Comparison of ENCODE assay signal across 9 mouse cellular contexts in the genomic region with DNA sequence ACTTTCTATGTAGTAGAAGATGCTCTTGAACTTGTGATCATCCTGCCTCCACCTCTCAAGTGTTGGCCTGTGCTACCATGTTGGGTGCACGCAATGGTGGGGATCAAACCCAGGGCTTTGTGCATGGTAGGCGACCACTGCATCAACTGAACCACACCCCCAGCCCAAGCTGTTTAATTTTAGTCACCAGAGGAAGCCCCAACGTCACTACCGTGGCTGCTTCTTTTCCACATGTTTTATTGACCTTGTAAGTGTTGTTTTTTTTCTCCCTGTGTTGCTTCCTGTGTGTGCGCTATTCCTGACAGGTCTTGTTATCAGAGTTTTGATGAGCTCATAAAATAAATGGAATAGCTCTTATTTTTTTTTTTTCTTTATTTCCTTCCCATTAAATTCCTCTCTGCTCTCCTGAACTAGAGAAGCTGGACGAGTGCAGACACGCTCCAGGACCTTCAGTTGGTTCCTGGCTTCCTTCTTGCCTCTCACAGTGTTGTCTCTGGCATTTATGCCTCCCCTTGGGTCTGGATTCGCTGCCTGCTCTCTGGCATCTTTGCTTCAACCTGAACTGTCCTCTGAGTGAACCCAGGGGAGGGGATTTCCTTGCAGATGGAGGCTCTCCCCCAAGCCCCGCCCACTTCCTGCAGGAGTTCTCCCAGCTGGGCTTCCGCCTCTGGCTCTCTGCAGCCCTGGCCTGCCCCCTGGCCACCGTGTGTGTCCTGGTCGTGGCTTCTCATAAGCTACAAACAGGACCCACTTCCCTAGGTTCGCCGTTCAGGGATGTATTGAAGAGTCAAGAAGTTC.
DNase-seq lines count a peak whose midpoint lies in the region; ATAC-seq and TF ChIP-seq lines count a peak whose summit lies in the region.
"Had no signal": no experiment of that assay in that cellular context is flagged by ENCODE, and none has a peak within 500 bp of the region (broad histone marks: within the 10 kb centered on the region; RNA-seq: fewer than 3 reads in every experiment).

No protein-coding gene starts in this region.

- H3K9ac ChIP-seq in intestine, postnatal 0 days (ENCODE audit: low read depth, low read length): no peak overlapping the region
- no peak overlapping the region for H3K9ac ChIP-seq in lung, embryonic 14.5 days

- H3K4me3 ChIP-seq in intestine, postnatal 0 days (ENCODE audit: low read depth, low read length): no peak overlapping the region
- no peak overlapping the region for H3K4me3 ChIP-seq in lung, embryonic 14.5 days (ENCODE audit: low read depth, low read length)
- no peak overlapping the region for H3K4me3 ChIP-seq in spleen, adult 2 months (ENCODE audit: extremely low read depth, insufficient read depth, insufficient read length)
- no peak overlapping the region for H3K4me3 ChIP-seq in left cerebral cortex, adult 2 months
- H3K4me3 ChIP-seq: erythroblast, embryonic 14.5 days had no signal

- DNase-seq in CD4-positive, CD25-positive, alpha-beta regulatory T cell, adult 2 months (ENCODE audit: low read depth, low spot score): peak; percentile 81
- peak; percentile 83 for DNase-seq in ZHBTc4 (ENCODE audit: low read depth, low spot score)
- DNase-seq in gastrocnemius, postnatal 25 days: peak; percentile 76
- peak; percentile 90 for DNase-seq in lung, embryonic 14.5 days
- peak; percentile 30 to 78 for DNase-seq in spleen, adult 2 months (ENCODE audit: low read depth in 1 of 2, low spot score in 2 of 2)
- no peak for DNase-seq in right cerebral cortex, postnatal 36 days (ENCODE audit: low spot score in 2 of 2)
- DNase-seq in left cerebral cortex, adult 2 months (ENCODE audit: extremely low spot score in 1 of 2, low spot score in 2 of 2): no peak

- H3K36me3 ChIP-seq in intestine, postnatal 0 days (ENCODE audit: control insufficient read depth, insufficient read depth): no peaks in the 10 kb centered on the region
- H3K36me3 ChIP-seq in lung, embryonic 14.5 days (ENCODE audit: insufficient read depth): no peaks in the 10 kb centered on the region
- no peaks in the 10 kb centered on the region for H3K36me3 ChIP-seq in spleen, adult 2 months (ENCODE audit: control insufficient read depth, insufficient read depth, low read length)

- no peaks in the 10 kb centered on the region for H3K9me3 ChIP-seq in intestine, postnatal 0 days (ENCODE audit: control insufficient read depth)
- no peaks in the 10 kb centered on the region for H3K9me3 ChIP-seq in lung, embryonic 14.5 days (ENCODE audit: low read depth, low read length)

- H3K27me3 ChIP-seq in intestine, postnatal 0 days (replicated peaks; ENCODE audit: control insufficient read depth, insufficient read depth, low read length): no peaks in the 10 kb centered on the region
- H3K27me3 ChIP-seq in lung, embryonic 14.5 days (ENCODE audit: insufficient read depth, low read length): no peaks in the 10 kb centered on the region
- no peaks in the 10 kb centered on the region for H3K27me3 ChIP-seq in spleen, adult 2 months (ENCODE audit: control insufficient read depth, insufficient read depth, low read length)

- intact Hi-C loops in left cerebral cortex, adult 2 months (cut with DNase I): no loop called here

- peak; percentile 74 for TF ChIP-seq CTCF in intestine, postnatal 0 days (IDR thresholded peaks at IDR 0.05; ENCODE audit: low read depth)
- TF ChIP-seq CTCF in lung, embryonic 14.5 days (IDR thresholded peaks at IDR 0.05; ENCODE audit: low read depth): peak; percentile 63
- TF ChIP-seq CTCF in spleen, adult 2 months (IDR thresholded peaks at IDR 0.05; ENCODE audit: extremely low read depth, insufficient read depth, insufficient read length, insufficient replicate concordance): no peak
- no peak; the same call in 1 of the 2 replicates for TF ChIP-seq CTCF in left cerebral cortex, adult 2 months (IDR thresholded peaks at IDR 0.05)

- ATAC-seq in intestine, postnatal 0 days: peak; percentile 76
- ATAC-seq in lung, embryonic 14.5 days (ENCODE audit: insufficient read depth): peak; percentile 94

- no peak overlapping the region for H3K27ac ChIP-seq in intestine, postnatal 0 days (ENCODE audit: low read depth, low read length)
- peak overlapping the region; percentile 61; the same call in 1 of the 2 replicates for H3K27ac ChIP-seq in lung, embryonic 14.5 days (ENCODE audit: low read depth)
- H3K27ac ChIP-seq in spleen, adult 2 months (ENCODE audit: insufficient read depth, low read length): peak overlapping the region; percentile 52; the same call in 1 of the 2 replicates
- H3K27ac ChIP-seq in left cerebral cortex, adult 2 months: no peak overlapping the region

- no peak for TF ChIP-seq POLR2A in spleen, adult 2 months (IDR thresholded peaks at IDR 0.05; ENCODE audit: low read depth, low read length)

- peak overlapping the region; percentile 25; the same call in 1 of the 2 replicates for H3K4me2 ChIP-seq in intestine, postnatal 0 days (replicated peaks; ENCODE audit: low read depth)
- H3K4me2 ChIP-seq in lung, embryonic 14.5 days: peak overlapping the region; percentile 43

- 17% methylated on average over 14 of the region's 14 CpGs for WGBS in intestine, postnatal 0 days
- 18% methylated on average over 14 of the region's 14 CpGs for WGBS in lung, embryonic 14.5 days
- 12% methylated on average over 14 of the region's 14 CpGs for WGBS in spleen, adult 2 months

- H3K4me1 ChIP-seq in intestine, postnatal 0 days (replicated peaks; ENCODE audit: control insufficient read depth, insufficient read depth, low read length): no peaks in the 10 kb centered on the region
- H3K4me1 ChIP-seq in lung, embryonic 14.5 days (ENCODE audit: insufficient read depth): peaks cover 11% of the 10 kb centered on the region
- H3K4me1 ChIP-seq in spleen, adult 2 months (ENCODE audit: control insufficient read depth, insufficient read depth, insufficient read length): peaks cover 12% of the 10 kb centered on the region; the same call in 1 of the 2 replicates

Comparison
In these comparisons a context has a peak if more than half of its experiments do, and no peak if none do; other contexts are left out.
1. DNase-seq: peak in CD4-positive, CD25-positive, alpha-beta regulatory T cell, adult 2 months (single experiment), ZHBTc4 (single experiment), gastrocnemius, postnatal 25 days (single experiment), lung, embryonic 14.5 days (single experiment) and spleen, adult 2 months (2 of 2); none in right cerebral cortex, postnatal 36 days (0 of 2) and left cerebral cortex, adult 2 months (0 of 2).
2. H3K27ac ChIP-seq: peak in lung, embryonic 14.5 days (single experiment) and spleen, adult 2 months (single experiment); none in intestine, postnatal 0 days (single experiment) and left cerebral cortex, adult 2 months (single experiment).
3. CTCF ChIP-seq: peak in intestine, postnatal 0 days (single experiment) and lung, embryonic 14.5 days (single experiment); none in spleen, adult 2 months (single experiment) and left cerebral cortex, adult 2 months (single experiment).